Mouse (Mus musculus) forebrain, embryonic 16.5 days (tissue): ENCODE data around the gene Shank1. TPM values are rescaled to one million over a fixed set of nuclear protein-coding genes. Genes with fewer than 3 reads are reported as not detected.
A peak's percentile ranks its signal among the peaks of the same experiment; 100 is the strongest.

Source experiments
- ATAC-seq: fragments of 200-750 bp; cut with Nextera tagmentation; 2 replicates; pipeline ENCODE4 v1.8.0; 2017; ENCODE audit warnings: mild to moderate bottlenecking, moderate library complexity
- H3K27ac ChIP-seq: fragments of 300-500 bp; sonication (generic); 2 replicates; pipeline ENCODE4 v1.5.1; 2014; ENCODE audit warnings: low read length, control low read depth
- H3K27me3 ChIP-seq: fragments of 300-500 bp; sonication (generic); replicated peaks from 2 replicates; pipeline ENCODE4 v1.6.1; 2014; ENCODE audit warnings: low read length; ENCODE audit not compliant: control insufficient read depth, insufficient read depth
- H3K36me3 ChIP-seq: fragments of 300-500 bp; sonication (generic); 2 replicates; pipeline ENCODE4 v1.6.1; 2014; ENCODE audit not compliant: control insufficient read depth, insufficient read depth
- H3K4me1 ChIP-seq: fragments of 300-500 bp; sonication (generic); replicated peaks from 2 replicates; pipeline ENCODE4 v1.6.1; 2014; ENCODE audit warnings: low read length; ENCODE audit not compliant: control insufficient read depth, insufficient read depth
- H3K4me2 ChIP-seq: fragments of 300-500 bp; sonication (generic); 2 replicates; pipeline ENCODE4 v1.6.1; 2014; ENCODE audit warnings: mild to moderate bottlenecking, low read length, control low read depth
- H3K4me3 ChIP-seq: fragments of 300-500 bp; sonication (generic); replicated peaks from 2 replicates; pipeline ENCODE4 v1.5.1; 2014; ENCODE audit warnings: mild to moderate bottlenecking, low read length, control low read depth
- H3K9ac ChIP-seq: fragments of 300-500 bp; sonication (generic); replicated peaks from 2 replicates; pipeline ENCODE4 v1.6.1; 2014; ENCODE audit warnings: low read depth, low read length, control low read depth
- H3K9me3 ChIP-seq: fragments of 300-500 bp; sonication (generic); 2 replicates; pipeline ENCODE4 v1.6.1; 2016; ENCODE audit warnings: low read length; ENCODE audit not compliant: control insufficient read depth
- WGBS: fragments of 180-500 bp; shearing (Covaris S2); extraction: QIAGEN DNeasy Blood & Tissue Kit; methylation state at CpG from one replicate; pipeline ENCODE4 v1.1.7; 2014; 5-methylcytosine and 5-hydroxymethylcytosine counted together
- polyA plus RNA-seq: library from polyadenylated mRNA; unstranded; fragments of >200 nt; fragmentation: Nextera tagmentation; extraction: Ambion mirVana; gene quantifications from 2 replicates; pipeline ENCODE4 v1.2.1, GENCODE M21; 2015

Gene Shank1
- polyA plus RNA-seq, 1 experiment from 2014 or later: 26.5 TPM

GRCm38 (mm10) chr7:44310878-44311712, 1.0 kb downstream of the Shank1 start:
- Histone ChIP-seq H3K4me1 (peaks cover 19% of the 10 kb centered on the region), H3K27ac (peak overlapping the region; percentile 56), H3K27me3 (no peaks in the 10 kb centered on the region), H3K9me3 (no peaks in the 10 kb centered on the region), H3K4me2 (peak overlapping the region; percentile 87), H3K4me3 (peak overlapping the region; percentile 71), H3K9ac (peak overlapping the region; percentile 83), H3K36me3 (peaks cover 8% of the 10 kb centered on the region)
- WGBS: under 1% methylated on average over 38 of the region's 38 CpGs
- peak; percentile 44 for ATAC-seq

- H3K4me1 ChIP-seq: peaks cover 19% of the 10 kb centered on the region
- H3K9ac ChIP-seq: peak overlapping the region; percentile 83
- peak overlapping the region; percentile 87 for H3K4me2 ChIP-seq
- ATAC-seq: 0 out of 2 replicates have a peak, but pooled peaks have one; percentile 6
- peaks cover 9% of the 10 kb centered on the region for H3K36me3 ChIP-seq
- peak overlapping the region; percentile 71 for H3K4me3 ChIP-seq
- WGBS: 23% methylated on average over 6 of the region's 6 CpGs
- no peak overlapping the region for H3K27ac ChIP-seq
- no peaks in the 10 kb centered on the region for H3K9me3 ChIP-seq
- H3K27me3 ChIP-seq: no peaks in the 10 kb centered on the region
These were observed 1.8 kb downstream of the Shank1 start for GRCm38 (mm10) chr7:44311713-44312304.

- WGBS: 75% methylated on average over 16 of the region's 16 CpGs
- Histone ChIP-seq H3K36me3 (peaks cover 10% of the 10 kb centered on the region), H3K27ac (no peak overlapping the region), H3K4me1 (peaks cover 19% of the 10 kb centered on the region), H3K4me3 (no peak overlapping the region), H3K27me3 (no peaks in the 10 kb centered on the region), H3K9me3 (no peaks in the 10 kb centered on the region), H3K9ac (no peak overlapping the region), H3K4me2 (no peak overlapping the region)
- no peak for ATAC-seq
These were observed 2.4 kb downstream of the Shank1 start for GRCm38 (mm10) chr7:44312484-44312883.

- peaks cover 20% of the 10 kb centered on the region for H3K36me3 ChIP-seq
- no peak overlapping the region for H3K4me2 ChIP-seq
- H3K9me3 ChIP-seq: no peaks in the 10 kb centered on the region
- H3K4me1 ChIP-seq: peaks cover 11% of the 10 kb centered on the region
- H3K27ac ChIP-seq: no peak overlapping the region
- H3K4me3 ChIP-seq: no peak overlapping the region
- no peak overlapping the region for H3K9ac ChIP-seq
- 24% methylated on average over 4 of the region's 4 CpGs for WGBS
- ATAC-seq: 0 out of 2 replicates have a peak, but pooled peaks have one; percentile 26
- no peaks in the 10 kb centered on the region for H3K27me3 ChIP-seq
These were observed 7.9 kb downstream of the Shank1 start for GRCm38 (mm10) chr7:44317913-44318312.

- peaks cover 12% of the 10 kb centered on the region for H3K36me3 ChIP-seq
- WGBS: 30% methylated on average over 5 of the region's 8 CpGs
- ATAC-seq: peak; percentile 57
These were observed 10.8 kb downstream of the Shank1 start for GRCm38 (mm10) chr7:44320886-44321285.

GRCm38 (mm10) chr7:44322290-44322689, 12.2 kb downstream of the Shank1 start:
- no peak for ATAC-seq
- H3K4me1 ChIP-seq: peaks cover 11% of the 10 kb centered on the region
- no peaks in the 10 kb centered on the region for H3K27me3 ChIP-seq
- H3K36me3 ChIP-seq: peaks cover 10% of the 10 kb centered on the region
- H3K27ac ChIP-seq: no peak overlapping the region
- no peak overlapping the region for H3K9ac ChIP-seq
- no peak overlapping the region for H3K4me3 ChIP-seq
- H3K4me2 ChIP-seq: no peak overlapping the region
- no peaks in the 10 kb centered on the region for H3K9me3 ChIP-seq
- WGBS: 79% methylated on average over 1 of the region's 1 CpGs

More at GRCm38 (mm10) chr7:44320886-44321285, 10.8 kb downstream of the Shank1 start:
- Histone ChIP-seq H3K4me3 (no peak overlapping the region), H3K27me3 (no peaks in the 10 kb centered on the region), H3K27ac (peak overlapping the region; percentile 70), H3K9ac (0 out of 2 replicates have a peak overlapping the region, but pooled peaks have one; percentile 22), H3K4me1 (peaks cover 11% of the 10 kb centered on the region), H3K9me3 (no peaks in the 10 kb centered on the region), H3K4me2 (no peak overlapping the region)

- H3K9me3 ChIP-seq: no peaks in the 10 kb centered on the region
- peaks cover 7% of the 10 kb centered on the region; the same call in 1 of the 2 replicates for H3K36me3 ChIP-seq
- no peaks in the 10 kb centered on the region for H3K4me1 ChIP-seq
- H3K9ac ChIP-seq: no peak overlapping the region
- H3K27me3 ChIP-seq: no peaks in the 10 kb centered on the region
- 73% methylated on average over 6 of the region's 6 CpGs for WGBS
- no peak overlapping the region for H3K4me3 ChIP-seq
- H3K27ac ChIP-seq: no peak overlapping the region
- ATAC-seq: no peak
- H3K4me2 ChIP-seq: no peak overlapping the region
These were observed 16.6 kb downstream of the Shank1 start for GRCm38 (mm10) chr7:44326614-44327013.

GRCm38 (mm10) chr7:44332336-44332735, 22.3 kb downstream of the Shank1 start:
- ATAC-seq: no peak
- no peak overlapping the region for H3K9ac ChIP-seq
- H3K4me3 ChIP-seq: no peak overlapping the region
- no peak overlapping the region for H3K27ac ChIP-seq
- H3K9me3 ChIP-seq: no peaks in the 10 kb centered on the region
- peaks cover 7% of the 10 kb centered on the region; the same call in 1 of the 2 replicates for H3K36me3 ChIP-seq
- WGBS: 80% methylated on average over 3 of the region's 3 CpGs
- H3K4me2 ChIP-seq: no peak overlapping the region
- peaks cover 20% of the 10 kb centered on the region for H3K4me1 ChIP-seq
- H3K27me3 ChIP-seq: peaks cover 6% of the 10 kb centered on the region; the same call in 1 of the 2 replicates

- Histone ChIP-seq H3K9ac (no peak overlapping the region), H3K9me3 (no peaks in the 10 kb centered on the region), H3K4me2 (no peak overlapping the region), H3K4me3 (no peak overlapping the region), H3K36me3 (peaks cover 7% of the 10 kb centered on the region; the same call in 1 of the 2 replicates), H3K4me1 (peaks cover 26% of the 10 kb centered on the region), H3K27ac (no peak overlapping the region), H3K27me3 (peaks cover 9% of the 10 kb centered on the region; the same call in 1 of the 2 replicates)
- WGBS: 73% methylated on average over 14 of the region's 14 CpGs
- ATAC-seq: no peak
These were observed 24.1 kb downstream of the Shank1 start for GRCm38 (mm10) chr7:44334139-44334538.
